Mouse (Mus musculus): ENCODE data around the gene Mpped2.
A peak's percentile ranks its signal among the peaks of the same experiment; 100 is the strongest.

Mpped2 gene

GRCm38 (mm10) chr2:106855184-106855583 is 162.1 kb downstream of the Mpped2 start:
- DNase-seq (ENCODE audit: low read depth, low spot score) = no peak

- peak; percentile 77 for DNase-seq (ENCODE audit: low read depth, low spot score)
Observed at GRCm38 (mm10) chr2:106855623-106856350, 162.7 kb downstream of the Mpped2 start.

- DNase-seq (ENCODE audit: low read depth, low spot score) = peak; percentile 80
Observed at GRCm38 (mm10) chr2:106856361-106856961, 163.4 kb downstream of the Mpped2 start.

GRCm38 (mm10) chr2:106857258-106857657 is 164.2 kb downstream of the Mpped2 start:
- no peak for DNase-seq (ENCODE audit: low read depth, low spot score)

- no peak for DNase-seq (ENCODE audit: low read depth, low spot score)
Observed at GRCm38 (mm10) chr2:106857711-106858110, 164.6 kb downstream of the Mpped2 start.

- no peak for DNase-seq (ENCODE audit: low read depth, low spot score)
Observed at GRCm38 (mm10) chr2:106860856-106861679, 168.0 kb downstream of the Mpped2 start.

- DNase-seq (ENCODE audit: low read depth, low spot score) = no peak
Observed at GRCm38 (mm10) chr2:106863050-106863653, 170.1 kb downstream of the Mpped2 start.

GRCm38 (mm10) chr2:106865148-106865786 is 172.2 kb downstream of the Mpped2 start:
- no peak for DNase-seq (ENCODE audit: low read depth, low spot score)

- no peak for DNase-seq (ENCODE audit: low read depth, low spot score)
Observed at GRCm38 (mm10) chr2:106866303-106866702, 173.2 kb downstream of the Mpped2 start.

GRCm38 (mm10) chr2:106870886-106871285 is 177.8 kb downstream of the Mpped2 start:
- DNase-seq (ENCODE audit: low read depth, low spot score) = no peak

- no peak for DNase-seq (ENCODE audit: low read depth, low spot score)
Observed at GRCm38 (mm10) chr2:106873166-106873565, 180.1 kb downstream of the Mpped2 start.

GRCm38 (mm10) chr2:106883390-106883789 is 190.3 kb downstream of the Mpped2 start:
- DNase-seq (ENCODE audit: low read depth, low spot score) = no peak

GRCm38 (mm10) chr2:106888174-106888573 is 195.1 kb downstream of the Mpped2 start:
- DNase-seq (ENCODE audit: low read depth, low spot score) = no peak

- DNase-seq (ENCODE audit: low read depth, low spot score) = peak; percentile 44
Observed at GRCm38 (mm10) chr2:106889297-106890000, 196.4 kb downstream of the Mpped2 start.

GRCm38 (mm10) chr2:106893376-106893775 is 200.3 kb downstream of the Mpped2 start:
- DNase-seq (ENCODE audit: low read depth, low spot score) = no peak

GRCm38 (mm10) chr2:106895326-106896023 is 202.4 kb downstream of the Mpped2 start:
- DNase-seq (ENCODE audit: low read depth, low spot score) = peak; percentile 32

GRCm38 (mm10) chr2:106896024-106896384 is 202.9 kb downstream of the Mpped2 start:
- DNase-seq (ENCODE audit: low read depth, low spot score) = no peak

- DNase-seq (ENCODE audit: low read depth, low spot score) = no peak
Observed at GRCm38 (mm10) chr2:106911951-106912480, 218.9 kb downstream of the Mpped2 start.
